Mouse (Mus musculus): ENCODE measurements around the gene Gm10272. TPM values are rescaled to one million over a fixed set of nuclear protein-coding genes. Genes with fewer than 3 reads are reported as not detected.
"Not testable (repeated sequence)": the region's sequence is repeated elsewhere in the genome, so short reads cannot be mapped to it uniquely, and the experiment has no call there.

Gm10272 gene
- polyA plus RNA-seq, 1 experiment from 2014 or later = not detected

DNA sequence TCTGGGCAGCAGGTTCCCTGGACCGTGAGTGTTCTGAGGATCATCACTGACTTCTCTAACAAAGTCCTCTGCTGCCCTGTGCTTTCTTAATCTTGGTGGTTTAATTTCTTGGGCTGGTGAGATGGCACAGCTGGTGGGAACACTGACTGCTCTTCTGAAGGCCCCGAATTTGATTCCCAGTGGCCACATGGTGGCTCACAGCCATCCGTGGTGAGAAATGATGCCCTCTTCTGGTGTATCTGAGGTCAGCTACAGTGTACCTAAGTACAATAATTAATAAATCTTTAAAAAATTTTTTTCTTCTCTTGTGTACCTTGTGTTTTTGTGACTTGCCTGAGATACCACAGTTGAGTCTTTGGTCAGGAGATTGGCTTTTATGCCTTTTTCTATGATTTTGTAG lies 45.9 kb downstream of the Gm10272 start:
- DNase-seq (ENCODE audit: low spot score); H3K4me2 ChIP-seq (ENCODE audit: low read length); H3K27ac ChIP-seq; H3K4me3 ChIP-seq (replicated peaks; ENCODE audit: low read depth, low read length); ATAC-seq (replicated peaks; ENCODE audit: low FRiP score, low read depth); H3K9ac ChIP-seq (ENCODE audit: low read depth, low read length); H3K4me1 ChIP-seq (replicated peaks; ENCODE audit: insufficient read depth, low read length); H3K9me3 ChIP-seq (replicated peaks; ENCODE audit: low read length); H3K36me3 ChIP-seq (ENCODE audit: insufficient read depth, low read length); H3K27me3 ChIP-seq (ENCODE audit: insufficient read depth, low read length): not testable (repeated sequence)
- WGBS = 66% methylated on average over 3 of the region's 3 CpGs
- peak; percentile 9; the same call in 1 of the 2 replicates for TF ChIP-seq CTCF (IDR thresholded peaks at IDR 0.05; ENCODE audit: low read depth)

DNA sequence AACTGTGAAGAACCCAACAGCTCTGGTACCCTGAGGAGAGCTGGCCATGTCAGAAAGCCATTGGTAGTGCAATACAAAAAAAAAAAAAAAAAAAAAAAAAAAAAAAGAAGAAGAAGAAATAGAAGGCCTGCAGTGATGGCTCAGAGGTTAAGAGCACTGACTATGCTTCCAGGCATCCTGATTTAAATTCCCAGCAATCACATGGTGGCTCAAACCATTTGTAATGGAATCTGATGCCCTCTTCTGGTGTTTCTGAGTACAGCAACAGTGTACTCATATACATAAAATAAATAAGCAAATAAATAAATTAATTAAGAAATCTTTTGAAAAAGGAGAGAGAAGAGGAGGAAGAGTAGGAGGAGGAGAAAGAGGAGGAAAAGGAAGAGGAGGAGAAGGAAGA lies 47.0 kb downstream of the Gm10272 start:
- TF ChIP-seq CTCF (IDR thresholded peaks at IDR 0.05; ENCODE audit: low read depth) = 0 out of 2 replicates have a peak, but pooled peaks have one; percentile 9
- Histone ChIP-seq H3K4me3 (replicated peaks; ENCODE audit: low read depth, low read length) (no peak overlapping the region), H3K27me3 (ENCODE audit: insufficient read depth, low read length) (no peaks in the 10 kb centered on the region), H3K36me3 (ENCODE audit: insufficient read depth, low read length) (no peaks in the 10 kb centered on the region), H3K9ac (ENCODE audit: low read depth, low read length) (no peak overlapping the region), H3K4me1 (replicated peaks; ENCODE audit: insufficient read depth, low read length) (no peaks in the 10 kb centered on the region), H3K9me3 (replicated peaks; ENCODE audit: low read length) (no peaks in the 10 kb centered on the region), H3K27ac (no peak overlapping the region), H3K4me2 (ENCODE audit: low read length) (no peak overlapping the region)
- DNase-seq (ENCODE audit: low spot score) (no peak), ATAC-seq (replicated peaks; ENCODE audit: low FRiP score, low read depth) (no peak)

Other genes starting within 250 kb of the Gm10272 start
- 32.7 and 34.1 TPM in 2 replicates for gene Fam207a, start 190.8 kb upstream of the Gm10272 start, polyA plus RNA-seq (2015; fragmentation: Nextera tagmentation; extraction: Ambion mirVana)
- gene Itgb2, start 176.4 kb upstream of the Gm10272 start, polyA plus RNA-seq (2015; fragmentation: Nextera tagmentation; extraction: Ambion mirVana) = 1.4 and 1.6 TPM in 2 replicates
- gene Pttg1ip, start 124.9 kb upstream of the Gm10272 start, polyA plus RNA-seq (2015; fragmentation: Nextera tagmentation; extraction: Ambion mirVana) = 210 and 216 TPM in 2 replicates
- gene Sumo3, start 100.5 kb upstream of the Gm10272 start, polyA plus RNA-seq (2015; fragmentation: Nextera tagmentation; extraction: Ambion mirVana) = 313 and 335 TPM in 2 replicates
- gene Gm49325, start 100.4 kb upstream of the Gm10272 start, polyA plus RNA-seq (2015; fragmentation: Nextera tagmentation; extraction: Ambion mirVana) = 13.1 and 15.2 TPM in 2 replicates
- 51.4 and 53.5 TPM in 2 replicates for gene Ube2g2, start 84.4 kb upstream of the Gm10272 start, polyA plus RNA-seq (2015; fragmentation: Nextera tagmentation; extraction: Ambion mirVana)
- gene Tspear, start 20.1 kb upstream of the Gm10272 start, polyA plus RNA-seq (2015; fragmentation: Nextera tagmentation; extraction: Ambion mirVana) = 0.41 and 0.43 TPM in 2 replicates
- not detected in 2 replicates for gene Gm19402, start 15.9 kb upstream of the Gm10272 start, polyA plus RNA-seq (2015; fragmentation: Nextera tagmentation; extraction: Ambion mirVana)
- not detected in 2 replicates for gene Gm9508, start 9.4 kb upstream of the Gm10272 start, polyA plus RNA-seq (2015; fragmentation: Nextera tagmentation; extraction: Ambion mirVana)
- not detected in 2 replicates for gene Gm10024, start 4.8 kb downstream of the Gm10272 start, polyA plus RNA-seq (2015; fragmentation: Nextera tagmentation; extraction: Ambion mirVana)
- not detected in 2 replicates for gene Gm10142, start 9.2 kb downstream of the Gm10272 start, polyA plus RNA-seq (2015; fragmentation: Nextera tagmentation; extraction: Ambion mirVana)
- not detected in 2 replicates for gene Krtap12-1, start 14.0 kb downstream of the Gm10272 start, polyA plus RNA-seq (2015; fragmentation: Nextera tagmentation; extraction: Ambion mirVana)
- gene Gm10100, start 19.9 kb downstream of the Gm10272 start, polyA plus RNA-seq (2015; fragmentation: Nextera tagmentation; extraction: Ambion mirVana) = not detected in 2 replicates
- not detected in 2 replicates for gene Gm18596, start 36.0 kb downstream of the Gm10272 start, polyA plus RNA-seq (2015; fragmentation: Nextera tagmentation; extraction: Ambion mirVana)
- not detected in 2 replicates for gene Gm9736, start 44.7 kb downstream of the Gm10272 start, polyA plus RNA-seq (2015; fragmentation: Nextera tagmentation; extraction: Ambion mirVana)
- gene Gm3233, start 53.1 kb downstream of the Gm10272 start, polyA plus RNA-seq (2015; fragmentation: Nextera tagmentation; extraction: Ambion mirVana) = not detected in 2 replicates
- not detected in 2 replicates for gene Gm3238, start 64.7 kb downstream of the Gm10272 start, polyA plus RNA-seq (2015; fragmentation: Nextera tagmentation; extraction: Ambion mirVana)
- not detected in 2 replicates for gene Gm7138, start 70.3 kb downstream of the Gm10272 start, polyA plus RNA-seq (2015; fragmentation: Nextera tagmentation; extraction: Ambion mirVana)
- not detected in 2 replicates for gene Gm3250, start 75.9 kb downstream of the Gm10272 start, polyA plus RNA-seq (2015; fragmentation: Nextera tagmentation; extraction: Ambion mirVana)
- not detected in 2 replicates for gene Gm7137, start 81.6 kb downstream of the Gm10272 start, polyA plus RNA-seq (2015; fragmentation: Nextera tagmentation; extraction: Ambion mirVana)
- gene Gm9639, start 88.5 kb downstream of the Gm10272 start, polyA plus RNA-seq (2015; fragmentation: Nextera tagmentation; extraction: Ambion mirVana) = not detected in 2 replicates
- gene Gm19668, start 92.5 kb downstream of the Gm10272 start, polyA plus RNA-seq (2015; fragmentation: Nextera tagmentation; extraction: Ambion mirVana) = not detected in 2 replicates
- gene Gm9507, start 105.2 kb downstream of the Gm10272 start, polyA plus RNA-seq (2015; fragmentation: Nextera tagmentation; extraction: Ambion mirVana) = not detected in 2 replicates
- gene Gm2696, start 108.1 kb downstream of the Gm10272 start, polyA plus RNA-seq (2015; fragmentation: Nextera tagmentation; extraction: Ambion mirVana) = not detected in 2 replicates
- not detected in 2 replicates for gene Krtap10-4, start 120.5 kb downstream of the Gm10272 start, polyA plus RNA-seq (2015; fragmentation: Nextera tagmentation; extraction: Ambion mirVana)
- gene Krtap10-10, start 129.3 kb downstream of the Gm10272 start, polyA plus RNA-seq (2015; fragmentation: Nextera tagmentation; extraction: Ambion mirVana) = not detected in 2 replicates
- not detected in 2 replicates for gene Gm36176, start 140.2 kb downstream of the Gm10272 start, polyA plus RNA-seq (2015; fragmentation: Nextera tagmentation; extraction: Ambion mirVana)
- not detected in 2 replicates for gene Gm10318, start 146.2 kb downstream of the Gm10272 start, polyA plus RNA-seq (2015; fragmentation: Nextera tagmentation; extraction: Ambion mirVana)
- gene Gm3285, start 155.3 kb downstream of the Gm10272 start, polyA plus RNA-seq (2015; fragmentation: Nextera tagmentation; extraction: Ambion mirVana) = not detected in 2 replicates
- 2.9 and 3.0 TPM in 2 replicates for gene Lrrc3, start 195.9 kb downstream of the Gm10272 start, polyA plus RNA-seq (2015; fragmentation: Nextera tagmentation; extraction: Ambion mirVana)